Mouse (Mus musculus) embryonic facial prominence, embryonic 13.5 days (tissue): Measurements from ENCODE around the gene Serpinb5. TPM values are rescaled to one million over a fixed set of nuclear protein-coding genes. Genes with fewer than 3 reads are reported as not detected.
A peak's percentile ranks its signal among the peaks of the same experiment; 100 is the strongest.

Source experiments
- ATAC-seq: fragments of 200-750 bp; cut with Nextera tagmentation; 2 replicates; pipeline ENCODE4 v1.8.0; 2017; ENCODE audit warnings: low read depth; ENCODE audit not compliant: insufficient number of reproducible peaks, insufficient read depth, low FRiP score, low TSS enrichment
- H3K27ac ChIP-seq: fragments of 300-500 bp; sonication (generic); 2 replicates; pipeline ENCODE4 v1.5.1; 2015; ENCODE audit warnings: moderate library complexity, mild to moderate bottlenecking, inconsistent platforms
- H3K27me3 ChIP-seq: fragments of 300-500 bp; sonication (generic); 2 replicates; pipeline ENCODE4 v1.6.1; 2015; ENCODE audit warnings: mild to moderate bottlenecking, inconsistent platforms
- H3K36me3 ChIP-seq: fragments of 300-500 bp; sonication (generic); 2 replicates; pipeline ENCODE4 v1.6.1; 2015; ENCODE audit warnings: mild to moderate bottlenecking, inconsistent platforms
- H3K4me1 ChIP-seq: fragments of 300-500 bp; sonication (generic); 2 replicates; pipeline ENCODE4 v1.6.1; 2015; ENCODE audit warnings: inconsistent platforms
- H3K4me2 ChIP-seq: fragments of 300-500 bp; sonication (generic); 2 replicates; pipeline ENCODE4 v1.6.1; 2015; ENCODE audit warnings: moderate library complexity, mild to moderate bottlenecking, inconsistent platforms
- H3K4me3 ChIP-seq: fragments of 300-500 bp; sonication (generic); 2 replicates; pipeline ENCODE4 v1.5.1; 2015; ENCODE audit warnings: mild to moderate bottlenecking, inconsistent platforms
- H3K9ac ChIP-seq: fragments of 300-500 bp; sonication (generic); 2 replicates; pipeline ENCODE4 v1.6.1; 2015; ENCODE audit warnings: mild to moderate bottlenecking, inconsistent platforms
- H3K9me3 ChIP-seq: fragments of 300-500 bp; sonication (generic); 2 replicates; pipeline ENCODE4 v1.6.1; 2016; ENCODE audit warnings: inconsistent platforms
- WGBS: fragments of 180-500 bp; shearing (Covaris S2); methylation state at CpG from one replicate; pipeline ENCODE4 v1.1.7; 2015; ENCODE audit warnings: mixed read lengths; 5-methylcytosine and 5-hydroxymethylcytosine counted together
- polyA plus RNA-seq: library from polyadenylated mRNA; unstranded; fragments of >200 nt; fragmentation: Nextera tagmentation; extraction: Ambion mirVana; gene quantifications from 2 replicates; pipeline ENCODE4 v1.2.1, GENCODE M21; 2015

Gene Serpinb5
- 11.2 and 13.4 TPM in 2 replicates for polyA plus RNA-seq

DNA sequence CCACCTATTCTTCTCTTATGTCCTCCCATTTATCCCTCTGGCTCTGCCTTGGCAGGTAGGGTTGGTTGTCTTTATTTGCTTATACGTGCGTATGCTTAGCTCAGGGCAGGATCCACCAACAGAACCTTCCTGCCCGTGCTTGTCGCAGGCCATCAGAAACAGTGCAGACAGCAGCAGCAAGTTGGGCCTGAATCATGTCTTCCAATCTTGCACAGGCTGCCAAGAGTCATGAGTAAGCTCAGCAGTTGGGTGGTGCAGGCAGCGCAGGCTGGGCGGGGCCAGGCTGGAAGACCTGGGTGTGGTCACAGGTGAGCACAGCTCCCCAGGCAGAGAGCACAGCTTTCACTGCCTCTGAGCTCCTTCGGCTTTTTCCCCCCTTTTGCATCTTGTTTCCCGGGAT, at the start of gene Serpinb5:
Gene Serpinb5 (plus strand): TSS at position 327 of the 400 bp plus-strand sequence.
- Histone ChIP-seq H3K36me3 (no peaks in the 10 kb centered on the region), H3K4me3 (peak within 1 kb of the TSS; percentile 15; the same call in 1 of the 2 replicates), H3K27me3 (no peaks in the 10 kb centered on the region), H3K4me2 (no peak within 1 kb of the TSS), H3K9ac (no peak within 1 kb of the TSS), H3K4me1 (peaks cover 3% of the 10 kb centered on the region; the same call in 1 of the 2 replicates), H3K9me3 (no peaks in the 10 kb centered on the region), H3K27ac (no peak within 1 kb of the TSS)
- WGBS: 59% methylated on average over 8 of the region's 8 CpGs
- peak; percentile 68 for ATAC-seq

DNA sequence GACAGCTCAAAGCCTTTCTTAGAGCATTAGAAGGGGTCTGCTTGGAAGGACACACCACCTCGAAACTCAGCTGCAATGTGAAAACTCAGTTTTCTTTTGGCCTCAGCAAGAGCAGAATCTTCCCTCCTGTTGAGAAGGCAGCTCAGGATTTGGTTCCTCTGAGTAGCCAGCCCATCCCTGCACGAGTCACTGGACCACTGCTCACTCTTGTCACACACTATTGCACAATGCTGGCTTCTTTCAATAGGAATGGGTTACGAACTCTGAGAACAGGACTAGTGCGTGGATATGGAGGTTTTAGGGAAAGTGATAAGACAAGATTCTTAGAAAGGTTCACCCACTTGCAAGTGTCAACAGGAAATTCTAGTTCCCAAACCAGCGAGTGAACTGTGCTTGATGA, 46.1 kb upstream of the Serpinb5 start:
- Histone ChIP-seq H3K27ac (no peak overlapping the region), H3K4me2 (no peak overlapping the region), H3K9me3 (no peaks in the 10 kb centered on the region), H3K4me3 (no peak overlapping the region), H3K4me1 (no peaks in the 10 kb centered on the region), H3K9ac (no peak overlapping the region), H3K36me3 (no peaks in the 10 kb centered on the region), H3K27me3 (no peaks in the 10 kb centered on the region)
- ATAC-seq: no peak
- 67% methylated on average over 5 of the region's 5 CpGs for WGBS

DNA sequence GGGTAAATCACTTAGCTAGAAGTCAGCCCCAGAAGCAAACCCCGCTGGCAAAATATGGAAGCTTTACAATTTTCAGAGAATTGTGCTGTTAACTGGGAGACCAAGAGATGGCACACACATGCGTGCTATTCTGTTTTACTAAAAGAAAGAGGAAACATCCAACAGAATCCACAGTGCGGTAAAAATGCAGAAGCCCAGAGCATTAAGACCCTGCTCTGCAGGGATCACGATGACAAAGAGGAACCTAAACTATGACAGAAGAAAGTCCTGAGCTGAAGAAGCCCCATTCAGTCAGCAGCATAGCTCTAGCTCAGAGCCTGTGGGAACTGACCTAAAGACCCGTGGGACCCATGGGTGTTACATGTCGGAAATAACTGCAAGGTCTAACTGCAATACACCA, 45.7 kb upstream of the Serpinb5 start:
- no peak overlapping the region for H3K4me3 ChIP-seq
- H3K9me3 ChIP-seq: no peaks in the 10 kb centered on the region
- no peaks in the 10 kb centered on the region for H3K4me1 ChIP-seq
- H3K36me3 ChIP-seq: no peaks in the 10 kb centered on the region
- no peak overlapping the region for H3K4me2 ChIP-seq
- H3K27ac ChIP-seq: no peak overlapping the region
- H3K27me3 ChIP-seq: no peaks in the 10 kb centered on the region
- no peak overlapping the region for H3K9ac ChIP-seq
- WGBS: 83% methylated on average over 6 of the region's 6 CpGs
- ATAC-seq: no peak

DNA sequence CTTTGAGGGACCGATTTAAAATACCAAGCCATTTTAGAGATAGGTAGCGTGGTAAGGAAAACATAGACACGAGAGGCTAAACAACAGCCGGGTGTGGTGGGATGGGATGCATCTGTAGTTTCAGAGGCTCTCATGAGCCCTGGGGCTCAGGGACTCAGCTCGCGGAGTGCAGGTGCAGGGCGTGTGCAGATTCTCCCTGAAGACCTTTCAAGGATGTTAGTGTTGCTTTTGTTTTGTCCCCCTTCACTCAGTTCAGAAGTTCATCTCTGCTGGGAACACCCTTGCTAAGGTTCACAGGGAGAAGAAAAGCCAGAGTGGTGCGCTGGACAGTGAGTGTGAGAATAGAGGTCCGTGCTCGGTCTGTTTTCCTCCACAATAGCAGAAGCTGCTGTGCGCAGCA, 44.2 kb upstream of the Serpinb5 start:
- no peak overlapping the region for H3K4me2 ChIP-seq
- H3K36me3 ChIP-seq: no peaks in the 10 kb centered on the region
- H3K27me3 ChIP-seq: no peaks in the 10 kb centered on the region
- no peaks in the 10 kb centered on the region for H3K4me1 ChIP-seq
- no peak overlapping the region for H3K4me3 ChIP-seq
- ATAC-seq: no peak
- no peak overlapping the region for H3K27ac ChIP-seq
- H3K9ac ChIP-seq: no peak overlapping the region
- WGBS: 83% methylated on average over 11 of the region's 11 CpGs
- no peaks in the 10 kb centered on the region for H3K9me3 ChIP-seq

DNA sequence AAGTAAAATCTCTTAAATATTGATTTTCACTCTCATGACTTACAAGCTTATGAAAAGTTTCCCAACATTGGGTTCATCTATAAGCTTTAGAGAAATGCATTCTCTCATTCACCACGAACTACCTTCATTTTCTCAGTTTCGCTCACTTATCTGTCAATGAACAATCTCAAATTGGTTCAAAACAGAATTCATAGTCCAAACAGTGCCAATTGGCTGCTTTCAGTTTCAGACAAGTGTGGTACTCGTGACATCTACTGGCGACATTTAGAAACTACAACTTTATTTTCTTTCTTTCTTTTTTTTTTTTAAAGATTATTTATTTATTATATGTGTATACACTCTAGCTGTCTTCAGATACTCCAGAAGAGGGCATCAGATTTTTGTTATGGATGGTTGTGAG, 42.6 kb upstream of the Serpinb5 start:
- H3K27me3 ChIP-seq: no peaks in the 10 kb centered on the region
- no peaks in the 10 kb centered on the region for H3K4me1 ChIP-seq
- no peak overlapping the region for H3K27ac ChIP-seq
- no peak overlapping the region for H3K4me2 ChIP-seq
- H3K4me3 ChIP-seq: no peak overlapping the region
- no peaks in the 10 kb centered on the region for H3K36me3 ChIP-seq
- H3K9me3 ChIP-seq: no peaks in the 10 kb centered on the region
- 18% methylated on average over 4 of the region's 4 CpGs for WGBS
- ATAC-seq: no peak
- H3K9ac ChIP-seq: no peak overlapping the region

DNA sequence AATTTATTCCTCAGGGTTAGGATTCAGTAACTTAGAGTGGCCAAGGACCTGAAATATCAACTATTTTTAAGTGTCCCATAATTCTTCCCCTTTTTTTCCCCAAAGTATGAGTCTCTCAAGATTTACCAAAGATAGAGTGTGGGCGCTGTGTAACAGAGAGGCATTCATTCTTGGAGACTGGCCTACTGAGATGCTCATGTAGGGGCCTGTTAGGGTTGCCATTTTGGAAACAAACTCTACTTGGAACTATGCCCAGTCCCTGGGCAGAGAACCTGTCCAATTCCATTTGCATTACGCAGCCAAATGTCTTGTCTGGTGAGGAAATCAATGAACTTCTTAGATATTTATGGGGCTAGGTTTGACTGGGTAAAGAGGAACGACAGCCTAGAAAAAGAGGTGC, 38.7 kb upstream of the Serpinb5 start:
- Histone ChIP-seq H3K36me3 (no peaks in the 10 kb centered on the region), H3K27ac (no peak overlapping the region), H3K9ac (no peak overlapping the region), H3K4me3 (no peak overlapping the region), H3K4me1 (no peaks in the 10 kb centered on the region), H3K9me3 (no peaks in the 10 kb centered on the region), H3K4me2 (no peak overlapping the region), H3K27me3 (no peaks in the 10 kb centered on the region)
- ATAC-seq: no peak
- 67% methylated on average over 3 of the region's 3 CpGs for WGBS

DNA sequence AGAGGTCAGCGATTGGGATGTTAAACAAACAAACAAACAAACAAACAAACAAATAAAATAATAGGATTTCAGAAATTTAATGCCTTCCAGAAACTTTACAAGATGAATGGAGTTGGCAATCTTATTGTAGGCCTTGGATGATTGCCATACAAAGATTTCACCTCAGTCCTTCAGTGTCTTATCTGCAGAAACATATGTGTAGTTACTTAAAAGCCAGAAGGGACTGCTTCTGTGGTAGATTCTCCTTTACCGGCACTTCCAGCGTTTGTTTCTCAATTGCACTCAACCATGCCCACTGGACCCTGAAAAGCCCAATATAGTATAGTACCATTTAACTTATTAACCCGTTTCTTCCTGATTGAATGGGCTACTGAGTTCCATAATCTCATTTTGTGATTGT, 32.2 kb upstream of the Serpinb5 start:
- H3K4me3 ChIP-seq: no peak overlapping the region
- WGBS: 72% methylated on average over 4 of the region's 4 CpGs
- H3K4me1 ChIP-seq: no peaks in the 10 kb centered on the region
- H3K9me3 ChIP-seq: no peaks in the 10 kb centered on the region
- no peaks in the 10 kb centered on the region for H3K36me3 ChIP-seq
- no peak for ATAC-seq
- no peak overlapping the region for H3K9ac ChIP-seq
- H3K27ac ChIP-seq: no peak overlapping the region
- H3K4me2 ChIP-seq: no peak overlapping the region
- H3K27me3 ChIP-seq: no peaks in the 10 kb centered on the region

DNA sequence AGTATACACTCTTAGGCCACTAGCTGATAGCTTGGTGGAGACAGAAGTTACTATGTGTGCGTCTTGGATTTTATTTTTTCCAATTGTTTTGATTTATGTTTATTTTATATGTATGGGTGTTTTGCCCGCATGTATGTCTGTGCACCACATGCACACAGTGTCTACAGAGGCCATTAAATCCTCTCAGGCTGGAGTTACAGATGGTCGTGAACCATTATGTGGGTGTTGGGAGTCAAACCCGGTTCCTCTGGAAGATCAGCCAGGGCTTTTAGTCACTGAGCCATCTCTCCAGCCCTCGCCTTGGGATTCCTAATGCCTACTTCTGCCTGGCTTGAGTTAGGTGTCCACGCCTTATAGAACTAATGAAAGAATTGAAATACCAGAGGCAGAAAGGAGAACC, 4.6 kb downstream of the Serpinb5 start:
- WGBS: 79% methylated on average over 6 of the region's 6 CpGs
- no peaks in the 10 kb centered on the region for H3K9me3 ChIP-seq
- H3K27ac ChIP-seq: no peak overlapping the region
- no peaks in the 10 kb centered on the region for H3K36me3 ChIP-seq
- no peak overlapping the region for H3K4me3 ChIP-seq
- peaks cover 6% of the 10 kb centered on the region; the same call in 1 of the 2 replicates for H3K4me1 ChIP-seq
- H3K27me3 ChIP-seq: no peaks in the 10 kb centered on the region
- H3K9ac ChIP-seq: no peak overlapping the region
- no peak overlapping the region for H3K4me2 ChIP-seq
- no peak for ATAC-seq

DNA sequence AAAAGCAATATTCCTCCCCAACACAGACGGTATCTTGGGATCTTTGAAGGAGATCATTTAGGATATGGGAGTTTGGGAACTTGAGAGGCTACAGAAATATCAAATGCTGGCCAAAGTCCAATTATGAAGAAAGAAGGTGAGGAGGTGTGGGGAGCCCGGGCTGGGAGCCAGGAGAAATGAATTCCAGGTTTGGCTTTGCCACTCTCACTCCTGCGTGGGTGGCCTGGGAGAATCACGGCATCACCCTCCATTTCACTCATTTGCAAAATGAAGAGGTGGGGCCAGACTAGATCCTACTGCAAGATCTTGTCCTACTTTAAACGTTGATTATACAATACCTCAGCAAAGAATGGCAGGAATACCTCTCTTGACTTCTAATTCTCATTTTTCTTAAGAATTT, 5.1 kb downstream of the Serpinb5 start:
- Histone ChIP-seq H3K4me1 (peaks cover 6% of the 10 kb centered on the region; the same call in 1 of the 2 replicates), H3K9ac (no peak overlapping the region), H3K27me3 (no peaks in the 10 kb centered on the region), H3K4me2 (no peak overlapping the region), H3K4me3 (no peak overlapping the region), H3K9me3 (no peaks in the 10 kb centered on the region), H3K27ac (no peak overlapping the region), H3K36me3 (no peaks in the 10 kb centered on the region)
- no peak for ATAC-seq
- 48% methylated on average over 5 of the region's 5 CpGs for WGBS

DNA sequence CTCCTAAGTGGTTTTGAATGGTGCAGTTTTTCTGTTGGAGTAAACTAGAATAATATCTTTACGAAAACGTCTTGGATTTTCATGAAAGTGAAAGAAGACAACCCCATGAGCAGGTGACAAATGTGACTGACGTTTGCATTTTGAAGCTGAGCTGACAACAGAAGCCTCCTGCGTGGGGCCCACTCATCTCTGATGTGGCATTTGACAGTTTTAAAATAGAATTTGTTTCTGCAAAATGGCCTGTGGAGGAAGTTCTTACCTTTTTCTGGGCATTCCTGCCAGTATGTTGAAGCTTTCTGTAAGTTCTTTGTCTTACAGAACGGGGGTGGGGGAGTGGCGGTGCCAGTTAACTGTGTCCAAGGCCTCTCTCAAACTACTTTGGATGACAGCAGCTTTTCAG, 5.8 kb downstream of the Serpinb5 start:
- H3K9me3 ChIP-seq: no peaks in the 10 kb centered on the region
- WGBS: 77% methylated on average over 6 of the region's 6 CpGs
- H3K27me3 ChIP-seq: no peaks in the 10 kb centered on the region
- H3K9ac ChIP-seq: no peak overlapping the region
- H3K4me3 ChIP-seq: no peak overlapping the region
- no peaks in the 10 kb centered on the region for H3K36me3 ChIP-seq
- H3K4me1 ChIP-seq: peaks cover 6% of the 10 kb centered on the region; the same call in 1 of the 2 replicates
- no peak for ATAC-seq
- no peak overlapping the region for H3K4me2 ChIP-seq
- no peak overlapping the region for H3K27ac ChIP-seq

DNA sequence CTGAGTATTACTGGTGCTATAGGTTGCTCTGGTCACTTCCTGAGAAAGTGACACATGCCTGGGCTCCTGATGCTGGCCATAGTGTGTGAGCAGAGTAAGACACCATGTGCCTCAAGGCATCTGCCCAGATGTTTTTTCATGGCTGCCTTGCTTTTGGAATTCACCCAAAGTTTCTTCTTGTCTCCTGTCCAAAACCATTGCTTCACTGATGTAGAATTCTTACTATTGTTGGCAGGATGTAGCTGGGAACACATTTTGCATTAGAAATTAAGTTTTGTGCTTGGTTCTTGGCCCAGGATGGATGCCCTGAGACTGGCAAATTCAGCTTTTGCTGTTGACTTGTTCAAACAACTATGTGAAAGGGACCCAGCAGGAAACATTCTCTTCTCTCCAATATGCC, 9.0 kb downstream of the Serpinb5 start:
- no peak overlapping the region for H3K27ac ChIP-seq
- no peak for ATAC-seq

DNA sequence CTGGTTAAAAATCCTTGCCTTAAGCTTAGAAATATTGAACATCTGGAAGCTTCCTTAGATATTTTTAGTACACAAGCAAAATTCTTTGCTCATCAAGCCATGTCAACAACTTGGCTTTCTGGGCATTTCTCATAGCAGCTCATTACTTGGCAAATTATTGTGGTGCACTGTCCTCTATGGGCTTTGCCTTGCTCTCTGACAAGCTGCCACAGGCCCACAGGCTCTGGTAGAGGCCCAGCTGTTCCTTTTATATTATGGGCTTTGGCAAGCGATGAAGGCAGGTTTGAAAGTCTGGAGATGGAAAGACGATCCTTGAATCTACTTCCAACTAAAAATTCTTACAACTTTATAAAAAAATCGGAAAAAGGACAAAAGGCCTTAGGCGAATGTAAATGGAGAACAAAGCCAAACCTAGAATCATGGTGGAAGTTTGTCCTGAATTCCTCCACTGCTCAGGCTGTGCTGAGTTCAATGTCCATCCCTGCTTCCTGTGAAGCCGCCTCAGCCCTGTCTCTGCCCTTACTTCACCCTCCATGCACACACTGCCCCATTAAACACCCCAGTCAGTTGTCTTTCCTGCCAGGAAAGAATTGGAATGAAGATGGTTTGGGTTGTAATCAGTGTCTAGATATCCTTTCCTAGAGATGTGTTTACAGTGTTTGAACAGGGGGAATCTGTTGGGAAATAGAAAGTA, 14.4 kb downstream of the Serpinb5 start:
- H3K4me1 ChIP-seq: peaks cover 5% of the 10 kb centered on the region; the same call in 1 of the 2 replicates
- H3K9me3 ChIP-seq: no peaks in the 10 kb centered on the region
- H3K4me3 ChIP-seq: no peak overlapping the region
- no peaks in the 10 kb centered on the region for H3K27me3 ChIP-seq
- no peak for ATAC-seq
- H3K4me2 ChIP-seq: no peak overlapping the region
- 71% methylated on average over 5 of the region's 5 CpGs for WGBS
- peak overlapping the region; percentile 71; the same call in 1 of the 2 replicates for H3K27ac ChIP-seq
- H3K36me3 ChIP-seq: no peaks in the 10 kb centered on the region
- H3K9ac ChIP-seq: no peak overlapping the region

More for the DNA sequence above, 9.0 kb downstream of the Serpinb5 start:
- Histone ChIP-seq H3K4me2 (no peak overlapping the region), H3K9ac (no peak overlapping the region), H3K27me3 (no peaks in the 10 kb centered on the region), H3K4me3 (no peak overlapping the region), H3K36me3 (no peaks in the 10 kb centered on the region), H3K4me1 (peaks cover 6% of the 10 kb centered on the region; the same call in 1 of the 2 replicates), H3K9me3 (no peaks in the 10 kb centered on the region)
